Mouse (Mus musculus): ENCODE results near the gene Mst1r.

Gene Mst1r

GRCm38 (mm10) chr9:107906252-107906966, at the start of gene Mst1r:
TSS of gene Mst1r (plus strand) at chr9:107906873.
- no peak for DNase-seq (ENCODE audit: low read depth, low spot score)

GRCm38 (mm10) chr9:107858343-107858742, 48.3 kb upstream of the Mst1r start:
- DNase-seq (ENCODE audit: low read depth, low spot score): no peak

GRCm38 (mm10) chr9:107864493-107864892, 42.2 kb upstream of the Mst1r start:
- no peak for DNase-seq (ENCODE audit: low read depth, low spot score)

- no peak for DNase-seq (ENCODE audit: low read depth, low spot score)
Observed at GRCm38 (mm10) chr9:107866081-107866480, 40.6 kb upstream of the Mst1r start.

- peak; percentile 85 for DNase-seq (ENCODE audit: low read depth, low spot score)
Observed at GRCm38 (mm10) chr9:107872350-107873098, 34.1 kb upstream of the Mst1r start.

- DNase-seq (ENCODE audit: low read depth, low spot score): no peak
Observed at GRCm38 (mm10) chr9:107873137-107873536, 33.5 kb upstream of the Mst1r start, which contains the start of gene Rbm6. TSS of gene Rbm6 (minus strand) at chr9:107873237.

- no peak for DNase-seq (ENCODE audit: low read depth, low spot score)
Observed at GRCm38 (mm10) chr9:107880411-107880810, 26.3 kb upstream of the Mst1r start.

- DNase-seq (ENCODE audit: low read depth, low spot score): peak; percentile 71
Observed at GRCm38 (mm10) chr9:107887804-107888266, 18.8 kb upstream of the Mst1r start, which contains the start of gene Mon1a. TSS of gene Mon1a (plus strand) at chr9:107888151.

GRCm38 (mm10) chr9:107888267-107888850, 18.3 kb upstream of the Mst1r start:
- no peak for DNase-seq (ENCODE audit: low read depth, low spot score)

- no peak for DNase-seq (ENCODE audit: low read depth, low spot score)
Observed at GRCm38 (mm10) chr9:107890260-107890659, 16.4 kb upstream of the Mst1r start.

GRCm38 (mm10) chr9:107891023-107891422, 15.7 kb upstream of the Mst1r start:
- DNase-seq (ENCODE audit: low read depth, low spot score): no peak

GRCm38 (mm10) chr9:107898563-107898962, 8.1 kb upstream of the Mst1r start:
- DNase-seq (ENCODE audit: low read depth, low spot score): no peak

GRCm38 (mm10) chr9:107899855-107900254, 6.8 kb upstream of the Mst1r start:
- DNase-seq (ENCODE audit: low read depth, low spot score): no peak

- peak; percentile 43 for DNase-seq (ENCODE audit: low read depth, low spot score)
Observed at GRCm38 (mm10) chr9:107900840-107901626, 5.6 kb upstream of the Mst1r start.

- no peak for DNase-seq (ENCODE audit: low read depth, low spot score)
Observed at GRCm38 (mm10) chr9:107901627-107901914, 5.1 kb upstream of the Mst1r start.

GRCm38 (mm10) chr9:107904726-107905125, 1.9 kb upstream of the Mst1r start:
- peak; percentile 59 for DNase-seq (ENCODE audit: low read depth, low spot score)

GRCm38 (mm10) chr9:107906967-107907800, 511 bp downstream of the Mst1r start:
- DNase-seq (ENCODE audit: low read depth, low spot score): no peak

- DNase-seq (ENCODE audit: low read depth, low spot score): no peak
Observed at GRCm38 (mm10) chr9:107907801-107908120, 1.1 kb downstream of the Mst1r start.

- no peak for DNase-seq (ENCODE audit: low read depth, low spot score)
Observed at GRCm38 (mm10) chr9:107908410-107909158, 1.9 kb downstream of the Mst1r start.

Data from retina, adult 2 months (tissue).